Mouse (Mus musculus): ENCODE measurements at regions not wholly inside any gene's neighbourhood (a gene's known extent, or its start where the extent isn't known, plus 50 kb on each side); places are given as distances from the start of the nearest gene placed in this dataset.

DNA sequence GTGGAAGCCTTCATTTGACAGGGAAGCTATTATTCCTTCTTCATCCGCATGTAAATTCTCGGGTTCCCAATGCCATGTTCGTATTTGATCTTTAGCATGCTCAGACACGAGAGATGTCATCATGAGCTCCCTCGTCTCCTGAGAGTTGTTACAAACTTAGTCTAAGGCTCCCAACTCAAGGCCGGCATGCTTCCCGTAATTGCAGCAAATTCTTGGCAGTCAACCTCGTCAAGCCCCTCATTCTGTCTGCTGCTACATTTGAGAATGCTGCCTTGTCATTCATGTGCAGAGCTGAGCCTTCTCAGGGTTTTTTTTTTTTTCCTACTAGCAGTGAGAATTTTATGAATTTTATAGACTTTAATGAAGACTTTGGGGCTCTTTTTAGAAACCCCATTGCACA is 268.3 kb upstream of the Cwc22 start:
- DNase-seq (ENCODE audit: low spot score) (peak; percentile 11), ATAC-seq (ENCODE audit: low FRiP score, low read depth) (no peak)
- Histone ChIP-seq H3K9ac (ENCODE audit: low read depth, low read length, severe bottlenecking) (no peak overlapping the region), H3K36me3 (ENCODE audit: control insufficient read depth, insufficient read depth, low read length) (no peaks in the 10 kb centered on the region), H3K9me3 (ENCODE audit: control insufficient read depth, low read length) (no peaks in the 10 kb centered on the region), H3K4me3 (replicated peaks; ENCODE audit: low read length) (no peak overlapping the region), H3K27me3 (ENCODE audit: control insufficient read depth, insufficient read depth, low read length) (no peaks in the 10 kb centered on the region), H3K4me1 (ENCODE audit: control insufficient read depth, insufficient read depth, low read length) (no peaks in the 10 kb centered on the region), H3K27ac (replicated peaks; ENCODE audit: low read depth, low read length) (no peak overlapping the region), H3K4me2 (replicated peaks; ENCODE audit: low read depth, low read length, severe bottlenecking) (no peak overlapping the region)
- 47% methylated on average over 8 of the region's 8 CpGs for WGBS
- TF ChIP-seq POLR2A (IDR thresholded peaks at IDR 0.05; ENCODE audit: borderline replicate concordance, extremely low read depth, insufficient read depth, insufficient read length), result no peak

DNA sequence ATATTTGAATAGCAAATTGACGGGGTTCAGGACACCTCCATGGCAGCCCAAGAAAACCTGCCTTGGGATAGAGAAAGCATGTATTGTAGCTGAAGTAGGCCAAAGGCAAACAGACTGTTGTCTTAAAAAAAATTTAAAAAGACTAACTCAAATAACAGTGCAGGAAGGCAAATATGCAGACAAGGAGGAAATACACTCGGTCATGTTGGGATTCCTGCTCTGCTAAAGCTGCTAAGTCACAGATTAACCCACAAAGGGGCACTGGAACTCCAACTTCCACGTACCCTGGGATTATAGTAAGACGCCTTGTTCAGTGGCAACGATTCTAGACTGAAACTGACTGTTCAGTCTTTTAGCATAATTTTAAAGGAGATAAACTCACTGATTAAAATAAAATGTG is 258.9 kb upstream of the Cwc22 start:
- no peak overlapping the region for H3K4me2 ChIP-seq (replicated peaks; ENCODE audit: low read depth, low read length, severe bottlenecking)
- no peak for TF ChIP-seq POLR2A (IDR thresholded peaks at IDR 0.05; ENCODE audit: borderline replicate concordance, extremely low read depth, insufficient read depth, insufficient read length)
- H3K9me3 ChIP-seq (ENCODE audit: control insufficient read depth, low read length), result no peaks in the 10 kb centered on the region; the same call in 1 of the 2 replicates
- H3K9ac ChIP-seq (ENCODE audit: low read depth, low read length, severe bottlenecking), result no peak overlapping the region
- no peak for DNase-seq (ENCODE audit: low spot score)
- ATAC-seq (ENCODE audit: low FRiP score, low read depth), result no peak
- H3K27me3 ChIP-seq (ENCODE audit: control insufficient read depth, insufficient read depth, low read length), result no peaks in the 10 kb centered on the region
- no peak overlapping the region for H3K27ac ChIP-seq (replicated peaks; ENCODE audit: low read depth, low read length)
- H3K4me1 ChIP-seq (ENCODE audit: control insufficient read depth, insufficient read depth, low read length), result 0 out of 2 replicates have a peak, but pooled peaks cover 8% of the 10 kb centered on the region
- H3K4me3 ChIP-seq (replicated peaks; ENCODE audit: low read length), result no peak overlapping the region
- WGBS, result 56% methylated on average over 5 of the region's 5 CpGs
- no peaks in the 10 kb centered on the region for H3K36me3 ChIP-seq (ENCODE audit: control insufficient read depth, insufficient read depth, low read length)

- no peaks in the 10 kb centered on the region for H3K27me3 ChIP-seq (ENCODE audit: control insufficient read depth, insufficient read depth, low read length)
- H3K4me2 ChIP-seq (replicated peaks; ENCODE audit: low read depth, low read length, severe bottlenecking), result no peak overlapping the region
- H3K27ac ChIP-seq (replicated peaks; ENCODE audit: low read depth, low read length), result no peak overlapping the region
- no peaks in the 10 kb centered on the region; the same call in 1 of the 2 replicates for H3K9me3 ChIP-seq (ENCODE audit: control insufficient read depth, low read length)
- no peak for ATAC-seq (ENCODE audit: low FRiP score, low read depth)
- H3K4me1 ChIP-seq (ENCODE audit: control insufficient read depth, insufficient read depth, low read length), result no peaks in the 10 kb centered on the region
- H3K36me3 ChIP-seq (ENCODE audit: control insufficient read depth, insufficient read depth, low read length), result no peaks in the 10 kb centered on the region
- no peak for DNase-seq (ENCODE audit: low spot score)
- 84% methylated on average over 4 of the region's 4 CpGs for WGBS
- TF ChIP-seq POLR2A (IDR thresholded peaks at IDR 0.05; ENCODE audit: borderline replicate concordance, extremely low read depth, insufficient read depth, insufficient read length), result no peak
- no peak overlapping the region for H3K9ac ChIP-seq (ENCODE audit: low read depth, low read length, severe bottlenecking)
- H3K4me3 ChIP-seq (replicated peaks; ENCODE audit: low read length), result no peak overlapping the region
Measured at GRCm38 (mm10) chr2:78196006-78196405, 249.8 kb upstream of the Cwc22 start.

GRCm38 (mm10) chr2:78189620-78190019 is 243.4 kb upstream of the Cwc22 start:
- H3K9me3 ChIP-seq (ENCODE audit: control insufficient read depth, low read length), result no peaks in the 10 kb centered on the region
- DNase-seq (ENCODE audit: low spot score) (peak; percentile 75), ATAC-seq (ENCODE audit: low FRiP score, low read depth) (peak; percentile 92)
- peaks cover 5% of the 10 kb centered on the region; the same call in 1 of the 2 replicates for H3K4me1 ChIP-seq (ENCODE audit: control insufficient read depth, insufficient read depth, low read length)
- no peak for TF ChIP-seq POLR2A (IDR thresholded peaks at IDR 0.05; ENCODE audit: borderline replicate concordance, extremely low read depth, insufficient read depth, insufficient read length)
- H3K27me3 ChIP-seq (ENCODE audit: control insufficient read depth, insufficient read depth, low read length), result no peaks in the 10 kb centered on the region
- H3K27ac ChIP-seq (replicated peaks; ENCODE audit: low read depth, low read length), result no peak overlapping the region
- H3K4me2 ChIP-seq (replicated peaks; ENCODE audit: low read depth, low read length, severe bottlenecking), result no peak overlapping the region
- H3K36me3 ChIP-seq (ENCODE audit: control insufficient read depth, insufficient read depth, low read length), result no peaks in the 10 kb centered on the region
- 0% methylated on average over 1 of the region's 1 CpGs for WGBS
- H3K9ac ChIP-seq (ENCODE audit: low read depth, low read length, severe bottlenecking), result no peak overlapping the region
- no peak overlapping the region for H3K4me3 ChIP-seq (replicated peaks; ENCODE audit: low read length)

DNA sequence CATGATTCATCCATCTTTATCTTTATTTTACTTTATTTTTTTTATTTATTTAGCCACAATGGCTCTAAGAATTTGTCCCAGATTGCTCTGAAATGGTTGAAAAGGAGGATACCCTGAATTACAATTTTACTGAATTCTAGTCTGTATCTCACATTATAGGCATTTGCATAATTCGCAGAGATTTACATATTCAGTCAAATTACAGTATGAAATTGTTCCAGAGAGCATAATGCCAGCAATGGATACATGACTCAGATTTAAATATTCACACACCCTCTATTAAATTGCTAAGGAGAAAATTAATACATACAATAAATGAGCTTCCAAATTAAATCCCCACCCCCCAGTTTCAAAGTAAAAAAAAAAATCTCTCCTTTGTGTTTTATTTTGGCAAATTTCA is 238.8 kb upstream of the Cwc22 start:
- no peak for TF ChIP-seq POLR2A (IDR thresholded peaks at IDR 0.05; ENCODE audit: borderline replicate concordance, extremely low read depth, insufficient read depth, insufficient read length)
- H3K27me3 ChIP-seq (ENCODE audit: control insufficient read depth, insufficient read depth, low read length), result no peaks in the 10 kb centered on the region
- no peak for DNase-seq (ENCODE audit: low spot score)
- H3K9ac ChIP-seq (ENCODE audit: low read depth, low read length, severe bottlenecking), result no peak overlapping the region
- H3K4me2 ChIP-seq (replicated peaks; ENCODE audit: low read depth, low read length, severe bottlenecking), result no peak overlapping the region
- no peak for ATAC-seq (ENCODE audit: low FRiP score, low read depth)
- no peaks in the 10 kb centered on the region for H3K9me3 ChIP-seq (ENCODE audit: control insufficient read depth, low read length)
- peaks cover 5% of the 10 kb centered on the region; the same call in 1 of the 2 replicates for H3K4me1 ChIP-seq (ENCODE audit: control insufficient read depth, insufficient read depth, low read length)
- WGBS, result 74% methylated on average over 1 of the region's 1 CpGs
- H3K4me3 ChIP-seq (replicated peaks; ENCODE audit: low read length), result no peak overlapping the region
- H3K27ac ChIP-seq (replicated peaks; ENCODE audit: low read depth, low read length), result no peak overlapping the region
- no peaks in the 10 kb centered on the region for H3K36me3 ChIP-seq (ENCODE audit: control insufficient read depth, insufficient read depth, low read length)

- H3K27me3 ChIP-seq (ENCODE audit: control insufficient read depth, insufficient read depth, low read length), result no peaks in the 10 kb centered on the region
- TF ChIP-seq POLR2A (IDR thresholded peaks at IDR 0.05; ENCODE audit: borderline replicate concordance, extremely low read depth, insufficient read depth, insufficient read length), result no peak
- no peak overlapping the region for H3K9ac ChIP-seq (ENCODE audit: low read depth, low read length, severe bottlenecking)
- WGBS, result 66% methylated on average over 4 of the region's 4 CpGs
- H3K36me3 ChIP-seq (ENCODE audit: control insufficient read depth, insufficient read depth, low read length), result no peaks in the 10 kb centered on the region
- H3K27ac ChIP-seq (replicated peaks; ENCODE audit: low read depth, low read length), result no peak overlapping the region
- 0 out of 2 replicates have a peak, but pooled peaks cover 4% of the 10 kb centered on the region for H3K9me3 ChIP-seq (ENCODE audit: control insufficient read depth, low read length)
- H3K4me3 ChIP-seq (replicated peaks; ENCODE audit: low read length), result no peak overlapping the region
- DNase-seq (ENCODE audit: low spot score) (no peak), ATAC-seq (ENCODE audit: low FRiP score, low read depth) (no peak)
- H3K4me1 ChIP-seq (ENCODE audit: control insufficient read depth, insufficient read depth, low read length), result no peaks in the 10 kb centered on the region
- no peak overlapping the region for H3K4me2 ChIP-seq (replicated peaks; ENCODE audit: low read depth, low read length, severe bottlenecking)
Measured at GRCm38 (mm10) chr2:78173784-78174183, 227.6 kb upstream of the Cwc22 start.
